Mouse (Mus musculus) forebrain, embryonic 14.5 days (tissue): Measurements from ENCODE around the gene Stc2. TPM values are rescaled to one million over a fixed set of nuclear protein-coding genes. Genes with fewer than 3 reads are reported as not detected.
A peak's percentile ranks its signal among the peaks of the same experiment; 100 is the strongest.

Experiments
- ATAC-seq: fragments of 200-750 bp; cut with Nextera tagmentation; 2 replicates; pipeline ENCODE4 v1.8.0; 2017; ENCODE audit warnings: mild to moderate bottlenecking, moderate library complexity
- DNase-seq: peaks from one replicate; pipeline ENCODE4 v3.0.0-alpha.2; 2015; ENCODE audit warnings: low spot score
- H3K27ac ChIP-seq: fragments of 300-500 bp; sonication (generic); 2 replicates; pipeline ENCODE4 v1.5.1; 2014; ENCODE audit warnings: low read depth, mild to moderate bottlenecking, control low read depth, low read length, moderate library complexity
- H3K27me3 ChIP-seq: fragments of 300-500 bp; sonication (generic); replicated peaks from 2 replicates; pipeline ENCODE4 v1.6.1; 2014; ENCODE audit warnings: low read length, control low read depth, mixed read lengths; ENCODE audit not compliant: control insufficient read depth, insufficient read depth
- H3K36me3 ChIP-seq: fragments of 300-500 bp; sonication (generic); 2 replicates; pipeline ENCODE4 v1.6.1; 2014; ENCODE audit warnings: low read length, control low read depth; ENCODE audit not compliant: control insufficient read depth, insufficient read depth
- H3K4me1 ChIP-seq: fragments of 300-500 bp; sonication (generic); 2 replicates; pipeline ENCODE4 v1.6.1; 2014; ENCODE audit warnings: antibody characterized with exemption, low read length, control low read depth; ENCODE audit not compliant: control insufficient read depth, insufficient read depth
- H3K4me2 ChIP-seq: fragments of 300-500 bp; sonication (generic); 2 replicates; pipeline ENCODE4 v1.6.1; 2014; ENCODE audit warnings: mild to moderate bottlenecking, control low read depth, low read length
- H3K4me3 ChIP-seq: fragments of 300-500 bp; sonication (generic); 2 replicates; pipeline ENCODE4 v1.5.1; 2014; ENCODE audit warnings: low read depth, low read length, control low read depth
- H3K9ac ChIP-seq: fragments of 300-500 bp; sonication (generic); 2 replicates; pipeline ENCODE4 v1.6.1; 2014; ENCODE audit warnings: mild to moderate bottlenecking, low read length, control low read depth, moderate library complexity
- H3K9me3 ChIP-seq: fragments of 300-500 bp; sonication (generic); replicated peaks from 2 replicates; pipeline ENCODE4 v1.6.1; 2016; ENCODE audit warnings: low read length, control low read depth, mixed read lengths; ENCODE audit not compliant: control insufficient read depth
- WGBS: fragments of 180-500 bp; shearing (Covaris S2); extraction: QIAGEN DNeasy Blood & Tissue Kit; methylation state at CpG from one replicate; pipeline ENCODE4 v1.1.7; 2014; 5-methylcytosine and 5-hydroxymethylcytosine counted together
- polyA plus RNA-seq: library from polyadenylated mRNA; unstranded; fragments of >200 nt; fragmentation: Nextera tagmentation; extraction: Ambion mirVana; gene quantifications from 2 replicates; pipeline ENCODE4 v1.2.1, GENCODE M21; 2014

Stc2 gene
- polyA plus RNA-seq, 1 experiment from 2014 or later = 0.80 TPM

DNA sequence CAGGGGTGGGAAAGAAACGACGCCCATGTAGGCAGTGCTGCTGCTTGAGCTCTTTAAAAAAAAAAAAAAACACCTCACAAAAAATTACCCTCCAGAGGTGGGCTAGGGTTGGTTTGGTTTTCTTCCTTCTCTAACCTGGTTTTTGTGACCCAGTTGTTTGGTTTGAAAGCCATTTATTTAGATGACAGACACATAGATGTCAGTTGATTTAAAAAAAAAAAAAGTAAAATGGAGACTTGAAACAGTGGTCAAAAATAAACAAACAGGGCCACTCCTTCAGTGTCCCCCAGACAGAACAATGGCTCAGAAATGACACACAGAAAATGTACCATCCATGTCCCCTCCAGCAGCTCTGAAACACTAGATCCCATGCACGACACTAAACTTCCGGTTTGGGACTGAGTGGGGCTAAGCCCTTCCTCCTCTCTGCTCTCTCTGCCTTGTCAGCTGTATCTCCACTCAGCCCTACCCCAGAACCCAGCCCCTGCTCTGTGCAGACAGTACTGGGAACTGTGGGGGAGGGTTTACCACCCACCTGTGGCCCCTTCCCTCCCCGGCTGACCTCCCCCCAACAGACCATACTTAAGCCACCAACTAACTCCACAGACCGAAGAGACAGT lies 10.5 kb downstream of the Stc2 start:
- ATAC-seq (no peak), DNase-seq (no peak)
- WGBS = 83% methylated on average over 6 of the region's 6 CpGs

DNA sequence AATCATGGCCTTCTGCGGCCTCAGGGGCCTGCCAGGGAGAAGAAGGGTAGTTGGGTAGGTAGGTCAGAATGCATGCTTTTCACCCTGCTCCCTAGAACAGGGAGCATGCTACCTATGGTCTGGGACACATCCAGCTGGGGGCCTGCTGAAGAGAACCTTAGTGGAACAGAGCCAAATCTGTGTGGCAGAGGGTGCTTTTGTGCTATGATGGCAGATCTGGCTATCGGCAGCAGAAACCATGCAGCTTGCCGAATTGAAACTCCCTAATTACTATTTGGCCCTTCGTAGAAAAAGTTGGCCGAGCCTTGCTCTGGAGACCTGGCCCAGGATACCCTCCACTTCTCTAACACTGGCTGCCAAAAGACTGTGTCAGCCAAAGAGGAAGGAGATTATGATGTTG lies 11.4 kb downstream of the Stc2 start:
- Histone ChIP-seq H3K4me2 (no peak overlapping the region), H3K9me3 (no peaks in the 10 kb centered on the region), H3K27me3 (no peaks in the 10 kb centered on the region), H3K27ac (no peak overlapping the region), H3K4me3 (no peak overlapping the region), H3K4me1 (no peaks in the 10 kb centered on the region), H3K36me3 (no peaks in the 10 kb centered on the region), H3K9ac (no peak overlapping the region)
- peak; percentile 5 for DNase-seq
- ATAC-seq = no peak
- 69% methylated on average over 5 of the region's 5 CpGs for WGBS

More for the DNA sequence above, 10.5 kb downstream of the Stc2 start:
- no peaks in the 10 kb centered on the region for H3K4me1 ChIP-seq
- no peaks in the 10 kb centered on the region for H3K36me3 ChIP-seq
- H3K4me3 ChIP-seq = no peak overlapping the region
- no peaks in the 10 kb centered on the region for H3K9me3 ChIP-seq
- no peak overlapping the region for H3K4me2 ChIP-seq
- no peaks in the 10 kb centered on the region for H3K27me3 ChIP-seq
- H3K27ac ChIP-seq = no peak overlapping the region
- no peak overlapping the region for H3K9ac ChIP-seq

DNA sequence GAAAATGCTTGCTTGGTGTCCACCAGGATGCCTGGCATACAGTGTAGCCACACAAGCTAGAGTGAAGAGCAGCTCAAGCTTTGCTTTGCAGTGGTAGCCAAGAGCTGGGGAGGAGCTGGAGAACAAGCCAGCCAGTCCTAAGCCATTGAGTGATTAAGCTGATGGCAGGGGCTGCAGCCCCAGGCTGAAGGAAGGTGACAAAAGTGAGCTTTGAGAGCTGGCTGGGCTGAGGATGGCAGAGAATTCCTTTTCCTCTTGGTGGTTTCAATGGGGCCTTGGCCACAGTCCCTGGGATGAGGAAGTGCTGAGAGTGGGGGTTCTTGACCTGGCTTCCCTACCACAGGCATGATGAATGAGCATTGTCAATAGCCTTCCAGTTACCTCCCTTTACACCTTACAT lies 13.0 kb downstream of the Stc2 start:
- no peak overlapping the region for H3K27ac ChIP-seq
- no peaks in the 10 kb centered on the region for H3K27me3 ChIP-seq
- no peak overlapping the region for H3K9ac ChIP-seq
- no peak overlapping the region for H3K4me2 ChIP-seq
- no peaks in the 10 kb centered on the region for H3K36me3 ChIP-seq
- DNase-seq (no peak), ATAC-seq (no peak)
- H3K4me3 ChIP-seq = no peak overlapping the region
- no peaks in the 10 kb centered on the region for H3K9me3 ChIP-seq
- H3K4me1 ChIP-seq = no peaks in the 10 kb centered on the region

DNA sequence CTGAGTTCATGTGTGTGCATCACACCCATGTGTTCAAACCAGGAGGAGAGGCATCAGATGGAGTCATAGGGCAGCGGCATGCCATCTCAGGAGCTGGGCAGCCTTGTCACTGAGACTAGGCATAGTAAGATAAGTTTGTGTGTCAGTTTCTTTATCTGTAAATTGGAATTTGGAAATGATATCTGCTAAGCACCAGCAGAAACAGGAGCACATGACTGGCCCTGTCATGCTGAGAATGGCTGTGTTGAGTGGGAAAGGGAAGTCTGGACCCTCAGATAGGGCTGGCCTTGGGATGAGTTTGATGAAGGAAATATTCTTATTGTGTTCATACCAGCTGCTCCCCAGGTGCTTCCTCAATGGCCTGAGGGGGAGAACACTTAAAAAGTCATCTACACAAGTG lies 14.1 kb downstream of the Stc2 start:
- no peak for ATAC-seq
- no peak overlapping the region for H3K4me3 ChIP-seq
- DNase-seq = no peak
- H3K27ac ChIP-seq = no peak overlapping the region
- H3K36me3 ChIP-seq = no peaks in the 10 kb centered on the region
- H3K9ac ChIP-seq = no peak overlapping the region
- H3K4me2 ChIP-seq = no peak overlapping the region
- no peaks in the 10 kb centered on the region for H3K4me1 ChIP-seq
- H3K9me3 ChIP-seq = no peaks in the 10 kb centered on the region
- H3K27me3 ChIP-seq = no peaks in the 10 kb centered on the region
- WGBS = 96% methylated on average over 1 of the region's 1 CpGs

DNA sequence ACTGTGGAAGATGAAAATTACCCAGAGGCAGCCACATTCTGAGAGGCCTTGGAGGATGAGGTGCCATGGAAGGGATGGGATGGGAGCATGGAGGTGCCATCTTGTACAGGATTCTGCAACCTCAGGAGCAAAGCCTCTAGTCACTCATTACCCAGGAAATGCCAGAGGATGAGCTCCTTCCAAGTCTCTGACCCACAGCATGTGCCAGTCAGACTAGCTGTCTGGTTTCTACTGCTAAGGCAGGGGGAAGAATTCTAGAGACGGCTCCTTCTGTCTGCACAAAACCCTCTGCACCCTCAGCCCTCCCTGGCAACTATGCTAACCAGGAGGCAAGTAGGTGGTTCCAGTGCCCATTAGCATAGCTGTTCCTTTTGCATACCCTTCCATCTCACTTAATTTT lies 15.4 kb downstream of the Stc2 start:
- DNase-seq = no peak
- Histone ChIP-seq H3K4me1 (no peaks in the 10 kb centered on the region), H3K36me3 (no peaks in the 10 kb centered on the region), H3K4me3 (no peak overlapping the region), H3K9ac (no peak overlapping the region), H3K27ac (no peak overlapping the region), H3K4me2 (no peak overlapping the region), H3K9me3 (no peaks in the 10 kb centered on the region), H3K27me3 (no peaks in the 10 kb centered on the region)
- ATAC-seq = no peak
- 71% methylated on average over 1 of the region's 1 CpGs for WGBS

Other genes with a start within 250 kb of the Stc2 start
- gene Gm17332, start 187.6 kb downstream of the Stc2 start, polyA plus RNA-seq = not detected in 2 replicates